Mouse (Mus musculus) forebrain, embryonic 12.5 days (tissue): ENCODE measurements at regions not wholly inside any gene's neighbourhood (a gene's known extent, or its start where the extent isn't known, plus 50 kb on each side); places are given as distances from the start of the nearest gene placed in this dataset.

Source experiments
- ATAC-seq: fragments of 200-750 bp; cut with Nextera tagmentation; 2 replicates; pipeline ENCODE4 v1.8.0; 2017; ENCODE audit warnings: moderate TSS enrichment; ENCODE audit not compliant: low FRiP score
- H3K27ac ChIP-seq: fragments of 300-500 bp; sonication (generic); 2 replicates; pipeline ENCODE4 v1.5.1; 2016; ENCODE audit warnings: mild to moderate bottlenecking
- H3K27me3 ChIP-seq: fragments of 300-500 bp; sonication (generic); 2 replicates; pipeline ENCODE4 v1.6.1; 2016; ENCODE audit warnings: mild to moderate bottlenecking
- H3K36me3 ChIP-seq: fragments of 300-500 bp; sonication (generic); replicated peaks from 2 replicates; pipeline ENCODE4 v1.6.1; 2016; ENCODE audit warnings: mild to moderate bottlenecking
- H3K4me1 ChIP-seq: fragments of 300-500 bp; sonication (generic); 2 replicates; pipeline ENCODE4 v1.6.1; 2016
- H3K4me2 ChIP-seq: fragments of 300-500 bp; sonication (generic); 2 replicates; pipeline ENCODE4 v1.6.1; 2016; ENCODE audit warnings: mild to moderate bottlenecking, moderate library complexity
- H3K4me3 ChIP-seq: fragments of 300-500 bp; sonication (generic); replicated peaks from 2 replicates; pipeline ENCODE4 v1.5.1; 2016; ENCODE audit warnings: mild to moderate bottlenecking
- H3K9ac ChIP-seq: fragments of 300-500 bp; sonication (generic); 2 replicates; pipeline ENCODE4 v1.6.1; 2016; ENCODE audit warnings: mild to moderate bottlenecking
- H3K9me3 ChIP-seq: fragments of 300-500 bp; sonication (generic); 2 replicates; pipeline ENCODE4 v1.6.1; 2016
- WGBS: fragments of 180-500 bp; shearing (Covaris S2); methylation state at CpG from one replicate; pipeline ENCODE4 v1.1.7; 2016; 5-methylcytosine and 5-hydroxymethylcytosine counted together

DNA sequence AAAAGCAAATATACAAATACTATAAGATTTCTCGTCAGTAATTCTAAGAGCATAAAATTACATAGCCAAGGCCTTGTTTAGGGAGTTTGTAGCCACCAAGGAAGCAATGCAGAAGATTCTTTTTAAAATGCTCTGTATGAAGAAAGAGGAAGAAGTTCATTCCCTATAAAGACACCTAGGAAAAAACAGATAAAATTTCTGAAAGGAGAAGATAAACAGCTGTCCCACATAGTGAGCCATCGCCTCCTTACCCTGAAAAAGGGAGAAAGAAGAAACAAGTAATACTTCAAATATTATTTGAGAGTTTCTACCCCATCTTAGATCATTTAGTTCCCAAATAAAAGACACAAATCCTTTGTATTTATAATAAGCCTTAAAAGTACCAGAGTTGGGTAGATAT is 190.3 kb upstream of the Mad2l1 start:
- Histone ChIP-seq H3K9ac (no peak overlapping the region), H3K4me3 (no peak overlapping the region), H3K4me2 (no peak overlapping the region), H3K4me1 (no peaks in the 10 kb centered on the region), H3K9me3 (no peaks in the 10 kb centered on the region), H3K36me3 (no peaks in the 10 kb centered on the region), H3K27me3 (no peaks in the 10 kb centered on the region), H3K27ac (no peak overlapping the region)
- 93% methylated on average over 2 of the region's 2 CpGs for WGBS
- no peak for ATAC-seq

DNA sequence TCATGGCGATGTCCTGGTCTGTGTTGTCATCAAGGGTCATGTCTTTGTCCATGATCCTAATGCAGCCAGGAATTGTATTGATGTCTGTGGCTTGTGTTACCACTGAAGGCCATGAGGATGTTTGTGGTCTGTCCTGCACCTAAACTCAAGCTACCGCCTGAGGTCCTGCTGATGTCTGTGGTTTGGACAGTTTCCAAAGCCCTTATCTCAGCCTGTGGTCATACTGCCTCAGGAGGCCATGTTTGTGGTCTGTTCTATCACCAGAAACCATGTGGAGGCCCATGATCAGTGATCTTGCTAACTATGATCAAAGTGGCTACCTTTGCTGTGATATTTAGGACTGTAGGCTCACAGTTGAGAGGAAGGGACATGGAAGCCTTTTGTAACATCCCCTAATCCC is 187.8 kb upstream of the Mad2l1 start:
- ATAC-seq, result no peak
- Histone ChIP-seq H3K9me3 (no peaks in the 10 kb centered on the region), H3K4me2 (no peak overlapping the region), H3K27me3 (no peaks in the 10 kb centered on the region), H3K27ac (no peak overlapping the region), H3K9ac (no peak overlapping the region), H3K4me3 (no peak overlapping the region), H3K4me1 (no peaks in the 10 kb centered on the region), H3K36me3 (no peaks in the 10 kb centered on the region)
- 91% methylated on average over 2 of the region's 2 CpGs for WGBS

DNA sequence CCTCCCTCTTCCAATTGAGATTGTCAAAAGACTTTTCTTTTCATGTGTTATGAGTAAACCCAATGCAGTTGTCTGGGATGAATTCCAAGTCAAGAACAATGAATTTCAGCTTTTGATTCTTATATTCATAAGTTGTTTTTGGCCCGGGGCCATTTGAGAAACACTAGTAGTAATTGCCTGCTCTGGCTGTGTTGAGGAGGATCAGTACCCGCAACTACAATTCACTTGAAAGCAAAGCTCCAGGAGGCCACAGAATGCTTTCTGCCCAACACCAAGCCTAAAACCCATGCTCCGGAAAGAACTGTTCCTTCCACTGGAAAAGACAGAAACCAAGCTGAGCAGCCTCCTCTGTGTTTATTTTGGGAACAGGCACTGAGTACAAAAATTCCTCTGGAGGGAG is 174.1 kb upstream of the Mad2l1 start:
- H3K36me3 ChIP-seq, result no peaks in the 10 kb centered on the region
- ATAC-seq, result no peak
- 68% methylated on average over 3 of the region's 3 CpGs for WGBS
- no peak overlapping the region for H3K4me3 ChIP-seq
- H3K27me3 ChIP-seq, result no peaks in the 10 kb centered on the region
- H3K27ac ChIP-seq, result no peak overlapping the region
- H3K4me2 ChIP-seq, result no peak overlapping the region
- H3K4me1 ChIP-seq, result no peaks in the 10 kb centered on the region
- H3K9me3 ChIP-seq, result no peaks in the 10 kb centered on the region
- no peak overlapping the region for H3K9ac ChIP-seq

DNA sequence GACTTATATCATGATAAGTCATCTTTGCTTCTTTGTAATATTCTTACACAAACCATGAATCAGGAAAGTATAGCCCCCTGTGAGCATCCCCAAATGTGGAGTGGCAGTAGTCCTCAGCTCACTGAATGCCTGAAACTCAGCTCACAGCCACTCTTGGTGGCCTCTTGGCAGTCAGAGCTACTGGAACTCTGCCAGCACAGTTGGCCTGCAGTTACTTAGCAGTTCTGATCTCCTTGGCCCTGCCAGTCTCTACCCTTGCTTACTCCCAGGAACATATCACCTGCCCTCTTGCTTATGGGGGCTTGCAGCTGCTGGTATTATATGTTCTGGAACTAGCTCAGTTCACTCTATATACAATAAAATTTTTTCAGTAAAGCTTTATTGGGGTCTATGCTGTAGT is 167.9 kb upstream of the Mad2l1 start:
- no peaks in the 10 kb centered on the region for H3K27me3 ChIP-seq
- no peak overlapping the region for H3K9ac ChIP-seq
- no peak for ATAC-seq
- no peaks in the 10 kb centered on the region for H3K9me3 ChIP-seq
- H3K4me3 ChIP-seq, result no peak overlapping the region
- no peaks in the 10 kb centered on the region for H3K36me3 ChIP-seq
- H3K4me2 ChIP-seq, result no peak overlapping the region
- H3K4me1 ChIP-seq, result no peaks in the 10 kb centered on the region
- H3K27ac ChIP-seq, result no peak overlapping the region

DNA sequence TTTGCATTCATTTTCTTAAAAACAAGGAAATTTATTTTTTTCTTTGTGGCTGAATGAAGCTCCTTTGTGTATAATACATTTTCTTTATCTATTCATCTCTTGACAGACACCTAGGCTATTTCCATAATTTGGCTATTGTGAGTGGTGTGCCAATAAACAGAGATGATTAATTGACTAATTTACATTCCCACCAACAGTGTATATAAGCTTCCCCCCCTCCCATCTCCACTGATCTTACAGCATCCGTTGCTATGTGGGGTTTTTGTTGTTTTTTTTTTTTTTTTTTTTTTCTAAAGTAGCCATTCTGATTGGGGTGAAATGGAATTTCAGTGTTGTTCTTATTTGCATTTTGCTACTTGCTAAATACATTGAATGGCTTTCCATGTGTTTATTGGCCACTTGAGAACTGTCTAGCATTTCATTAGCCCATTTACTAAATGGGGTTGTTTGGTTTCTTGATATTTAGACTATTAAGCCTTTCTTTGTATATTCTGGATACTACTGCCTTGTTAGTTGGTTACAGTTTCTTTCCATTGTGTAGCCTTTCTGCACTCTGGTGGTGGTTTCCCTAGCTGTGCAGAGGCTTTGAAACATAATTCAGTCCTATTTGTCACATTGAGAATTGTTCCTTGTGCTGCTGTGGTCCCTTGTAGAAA is 153.8 kb upstream of the Mad2l1 start:
- H3K36me3 ChIP-seq, result no peaks in the 10 kb centered on the region
- H3K4me3 ChIP-seq, result no peak overlapping the region
- ATAC-seq, result peak; percentile 65; the same call in 1 of the 2 replicates
- no peaks in the 10 kb centered on the region for H3K4me1 ChIP-seq
- H3K4me2 ChIP-seq, result no peak overlapping the region
- WGBS, result 25% methylated on average over 1 of the region's 1 CpGs
- H3K27me3 ChIP-seq, result no peaks in the 10 kb centered on the region; the same call in 1 of the 2 replicates
- H3K27ac ChIP-seq, result no peak overlapping the region
- H3K9ac ChIP-seq, result no peak overlapping the region
- H3K9me3 ChIP-seq, result no peaks in the 10 kb centered on the region

DNA sequence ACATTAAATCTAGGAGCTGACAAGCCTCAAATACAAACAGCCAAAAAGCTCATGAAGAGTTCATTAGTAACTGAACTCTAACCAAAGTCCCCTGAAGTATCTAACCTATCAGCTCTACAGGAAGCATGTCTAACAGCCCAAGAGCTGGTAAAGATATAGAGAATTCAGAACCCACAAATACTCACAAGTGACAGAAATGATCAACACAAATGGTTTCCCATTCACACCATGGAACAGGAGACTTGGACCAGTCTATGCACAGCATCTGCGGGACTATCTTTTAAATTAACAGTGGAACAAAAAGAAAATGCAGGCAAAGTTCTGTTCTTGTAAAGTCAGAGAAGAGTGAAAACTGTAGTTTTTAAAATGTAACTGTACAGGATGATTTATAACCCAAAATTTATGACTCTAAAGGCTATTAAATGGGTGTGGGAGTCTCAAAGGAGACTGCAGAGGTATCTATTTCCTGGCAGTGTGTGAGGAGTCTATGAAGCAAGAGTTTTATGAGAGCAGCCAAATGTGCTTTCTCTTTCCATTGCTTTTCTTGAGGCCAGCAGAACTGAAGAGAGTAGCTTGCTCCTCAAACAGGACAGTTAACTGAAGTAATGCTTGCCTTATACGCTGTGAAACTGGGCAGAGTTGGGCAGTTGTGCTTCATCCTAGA is 152.7 kb upstream of the Mad2l1 start:
- Histone ChIP-seq H3K9me3 (no peaks in the 10 kb centered on the region), H3K36me3 (no peaks in the 10 kb centered on the region), H3K27ac (no peak overlapping the region), H3K4me3 (no peak overlapping the region), H3K4me2 (no peak overlapping the region), H3K4me1 (no peaks in the 10 kb centered on the region), H3K27me3 (no peaks in the 10 kb centered on the region; the same call in 1 of the 2 replicates), H3K9ac (no peak overlapping the region)
- no peak for ATAC-seq
- 95% methylated on average over 2 of the region's 2 CpGs for WGBS

DNA sequence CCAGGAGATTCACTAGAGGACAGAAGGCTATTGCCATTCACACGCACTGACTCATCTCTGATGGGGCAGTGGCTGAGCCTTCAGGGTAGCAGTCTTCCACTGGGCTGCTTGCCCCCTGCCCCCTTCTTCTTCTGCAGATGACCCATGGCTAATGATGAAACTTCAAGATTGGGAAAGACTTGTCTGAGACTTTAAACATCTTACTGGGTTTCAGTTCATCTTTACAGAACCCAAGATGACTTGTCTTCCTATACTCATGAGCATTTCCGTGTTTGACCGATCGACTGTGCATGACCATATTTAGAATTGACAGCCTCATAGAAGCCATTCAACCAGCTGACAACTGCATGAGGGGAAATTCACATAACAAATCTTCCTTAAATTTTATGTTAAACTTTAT is 140.0 kb upstream of the Mad2l1 start:
- Histone ChIP-seq H3K36me3 (no peaks in the 10 kb centered on the region), H3K9me3 (no peaks in the 10 kb centered on the region), H3K9ac (no peak overlapping the region), H3K27ac (no peak overlapping the region), H3K27me3 (no peaks in the 10 kb centered on the region), H3K4me1 (peaks cover 12% of the 10 kb centered on the region; the same call in 1 of the 2 replicates), H3K4me2 (no peak overlapping the region), H3K4me3 (no peak overlapping the region)
- ATAC-seq, result no peak
- WGBS, result 94% methylated on average over 4 of the region's 4 CpGs

DNA sequence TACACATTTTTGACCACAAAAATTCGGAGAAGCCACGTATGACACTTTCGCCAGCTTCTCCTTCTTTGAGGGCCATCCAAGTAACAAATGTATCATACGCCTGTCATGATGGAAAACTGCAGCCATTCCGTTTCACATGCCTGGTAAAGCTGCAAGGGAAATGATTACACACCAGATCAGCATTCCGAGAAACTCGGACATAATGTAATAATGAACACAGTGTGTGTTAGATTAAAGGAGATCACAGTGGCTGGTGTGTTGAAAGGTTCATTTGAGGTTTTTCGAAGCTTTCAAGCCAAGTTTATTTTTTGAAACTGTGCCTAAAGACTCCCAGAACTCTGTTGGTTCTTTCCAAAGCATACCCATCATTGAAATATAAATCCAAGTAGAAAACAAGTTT is 137.8 kb upstream of the Mad2l1 start:
- Histone ChIP-seq H3K9me3 (no peaks in the 10 kb centered on the region), H3K27me3 (no peaks in the 10 kb centered on the region), H3K4me1 (peaks cover 25% of the 10 kb centered on the region), H3K27ac (no peak overlapping the region), H3K9ac (no peak overlapping the region), H3K4me2 (no peak overlapping the region), H3K36me3 (no peaks in the 10 kb centered on the region), H3K4me3 (no peak overlapping the region)
- no peak for ATAC-seq
- 89% methylated on average over 8 of the region's 8 CpGs for WGBS

DNA sequence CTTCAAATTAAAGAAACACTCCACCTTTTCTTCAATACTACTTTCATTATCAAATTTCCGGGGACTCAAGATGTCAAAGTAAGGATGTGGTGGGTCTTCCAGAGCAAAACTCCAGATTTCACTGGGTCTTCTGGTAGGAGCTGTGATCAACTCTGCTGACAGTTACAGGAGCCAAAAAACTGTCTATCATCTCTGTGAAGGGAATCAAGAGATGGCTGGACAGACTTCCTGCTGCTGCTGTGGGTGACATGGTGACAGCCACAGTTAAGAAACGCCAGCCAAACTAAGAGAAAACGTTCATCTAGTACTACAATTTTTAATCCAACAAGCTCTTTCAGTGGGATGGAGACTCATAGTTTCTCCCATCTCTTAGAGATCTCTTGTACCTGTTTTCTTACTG is 136.5 kb upstream of the Mad2l1 start:
- Histone ChIP-seq H3K4me1 (peaks cover 25% of the 10 kb centered on the region), H3K27ac (peak overlapping the region; percentile 46; the same call in 1 of the 2 replicates), H3K36me3 (no peaks in the 10 kb centered on the region), H3K4me3 (no peak overlapping the region), H3K4me2 (no peak overlapping the region), H3K9ac (no peak overlapping the region), H3K9me3 (no peaks in the 10 kb centered on the region), H3K27me3 (no peaks in the 10 kb centered on the region)
- WGBS, result 40% methylated on average over 3 of the region's 3 CpGs
- no peak for ATAC-seq

DNA sequence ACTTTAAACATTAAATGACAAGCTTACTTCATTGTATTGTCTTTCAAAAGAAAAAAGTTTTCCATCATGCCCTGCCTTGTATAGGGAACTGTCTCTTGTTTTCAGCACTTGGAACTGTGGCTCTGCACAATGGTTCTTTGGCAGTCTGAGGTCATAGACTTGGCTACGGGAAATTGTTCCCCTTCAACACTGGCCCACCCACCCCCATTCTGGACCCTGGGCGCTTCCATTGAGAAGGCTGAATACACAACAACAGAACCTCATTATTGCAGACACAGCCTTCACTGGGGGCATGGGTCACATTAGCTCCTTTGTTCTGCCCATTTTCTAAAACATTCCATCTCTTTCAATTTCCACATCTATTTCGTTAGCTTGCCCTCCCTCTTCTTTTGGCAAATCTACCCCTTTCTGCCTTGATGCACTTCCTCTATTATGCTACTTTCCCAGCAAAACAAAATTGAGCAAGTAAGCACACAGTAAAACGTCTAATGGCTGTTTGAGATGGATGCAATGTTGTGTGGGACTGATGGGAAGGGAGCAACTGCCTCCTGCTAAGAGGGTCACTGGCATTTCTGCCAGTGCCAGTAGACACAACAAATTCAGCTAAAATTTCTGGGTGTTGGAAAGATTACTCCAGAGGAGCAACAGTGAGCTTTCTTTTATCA is 136.0 kb upstream of the Mad2l1 start:
- Histone ChIP-seq H3K36me3 (no peaks in the 10 kb centered on the region), H3K27me3 (no peaks in the 10 kb centered on the region), H3K9ac (no peak overlapping the region), H3K4me2 (no peak overlapping the region), H3K4me3 (no peak overlapping the region), H3K4me1 (peaks cover 25% of the 10 kb centered on the region), H3K9me3 (no peaks in the 10 kb centered on the region), H3K27ac (no peak overlapping the region)
- ATAC-seq, result peak; percentile 93
- 3% methylated on average over 4 of the region's 4 CpGs for WGBS

DNA sequence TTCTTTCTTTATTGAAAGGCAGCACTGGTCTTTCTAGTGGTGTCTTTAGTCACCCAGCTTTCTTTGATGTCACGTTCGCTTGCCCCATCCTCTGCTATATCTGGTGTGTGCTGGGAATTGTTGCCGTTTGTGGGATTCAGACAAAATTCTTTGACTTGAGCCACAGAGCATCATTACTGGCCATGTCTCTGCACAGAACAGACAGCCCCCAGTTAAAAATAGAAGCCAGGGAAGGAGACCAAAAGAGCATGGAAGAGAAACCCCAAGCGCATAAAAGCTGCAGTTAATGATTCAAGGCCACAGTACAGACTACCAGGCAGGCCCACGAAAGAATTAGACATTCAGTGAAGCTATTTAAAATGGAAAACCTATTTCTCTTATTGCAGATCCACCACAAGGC is 133.7 kb upstream of the Mad2l1 start:
- ATAC-seq, result 0 out of 2 replicates have a peak, but pooled peaks have one; percentile 25
- Histone ChIP-seq H3K9me3 (no peaks in the 10 kb centered on the region), H3K4me1 (peaks cover 25% of the 10 kb centered on the region), H3K27me3 (no peaks in the 10 kb centered on the region), H3K4me2 (no peak overlapping the region), H3K9ac (no peak overlapping the region), H3K27ac (peak overlapping the region; percentile 14; the same call in 1 of the 2 replicates), H3K36me3 (no peaks in the 10 kb centered on the region), H3K4me3 (no peak overlapping the region)
- WGBS, result 27% methylated on average over 5 of the region's 5 CpGs

DNA sequence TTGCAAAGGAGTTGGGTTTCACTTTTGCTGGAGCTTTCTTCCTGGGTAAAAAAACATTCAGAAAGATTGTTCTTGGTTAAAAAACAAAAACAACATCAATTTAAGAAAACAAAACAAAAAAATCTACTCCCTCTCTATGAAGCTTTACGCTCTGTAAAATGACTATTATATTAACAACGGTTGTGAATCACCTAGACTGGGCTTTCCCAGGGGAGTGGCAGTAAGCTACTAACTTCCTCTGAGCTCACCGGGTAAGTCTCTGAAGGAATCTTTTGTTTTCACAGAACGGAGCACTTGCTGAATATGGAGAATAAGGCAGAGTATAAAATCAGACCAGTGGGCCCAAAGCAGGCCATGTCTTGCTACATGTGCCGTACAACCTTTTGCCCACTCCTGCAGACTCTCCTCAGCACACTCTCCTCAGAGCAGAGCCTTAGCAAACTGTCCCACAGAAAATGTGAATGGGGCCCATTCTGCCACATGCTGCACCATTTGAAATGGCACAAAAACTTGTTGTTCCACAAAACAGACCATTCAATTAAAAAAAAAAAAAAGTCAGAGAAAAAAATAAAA is 133.2 kb upstream of the Mad2l1 start:
- 17% methylated on average over 5 of the region's 5 CpGs for WGBS
- no peaks in the 10 kb centered on the region for H3K9me3 ChIP-seq
- H3K27me3 ChIP-seq, result no peaks in the 10 kb centered on the region
- H3K4me2 ChIP-seq, result no peak overlapping the region
- H3K27ac ChIP-seq, result peak overlapping the region; percentile 53; the same call in 1 of the 2 replicates
- H3K4me1 ChIP-seq, result peaks cover 25% of the 10 kb centered on the region
- ATAC-seq, result peak; percentile 21; the same call in 1 of the 2 replicates
- no peak overlapping the region for H3K9ac ChIP-seq
- H3K4me3 ChIP-seq, result no peak overlapping the region
- no peaks in the 10 kb centered on the region for H3K36me3 ChIP-seq
